28 mouse cellular contexts compared by ENCODE assay signal in the genomic region with DNA sequence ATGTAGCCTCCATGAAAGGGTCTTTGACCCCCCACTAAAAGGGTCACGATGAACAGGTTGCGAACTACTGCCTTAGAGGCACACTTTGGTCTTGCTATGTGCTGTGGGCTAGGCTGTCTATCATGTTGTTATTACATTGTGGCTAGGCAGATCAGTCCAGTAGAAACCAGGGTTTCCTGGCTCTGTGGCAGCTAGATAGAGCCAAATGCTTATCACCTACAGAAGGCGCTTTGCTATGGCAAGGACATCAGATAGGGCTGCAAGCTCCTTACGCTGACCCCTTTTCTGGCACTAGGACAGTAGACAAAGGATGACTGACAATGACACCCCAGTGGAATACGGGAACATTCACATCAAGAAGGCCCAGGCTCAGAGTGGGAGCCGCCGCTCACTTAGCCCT. TPM values are rescaled to one million over a fixed set of nuclear protein-coding genes. Genes with fewer than 3 reads are reported as not detected.
DNase-seq lines count a peak whose midpoint lies in the region; ATAC-seq and TF ChIP-seq lines count a peak whose summit lies in the region.
"Had no signal": no experiment of that assay in that cellular context is flagged by ENCODE, and none has a peak within 500 bp of the region (broad histone marks: within the 10 kb centered on the region; RNA-seq: fewer than 3 reads in every experiment).

No protein-coding gene starts in this region.

- H3K4me3 ChIP-seq in gastrocnemius, adult 2 months = no peak overlapping the region
- H3K4me3 ChIP-seq in liver, embryonic 12.5 days = no peak overlapping the region
- H3K4me3 ChIP-seq: forebrain, embryonic 15.5 days; layer of hippocampus, adult 2 months; limb, embryonic 12.5 days; midbrain, embryonic 15.5 days; neural tube, embryonic 12.5 days; stomach, embryonic 15.5 days had no signal

- peak; percentile 57 for ATAC-seq in liver, embryonic 12.5 days
- peak; percentile 85 for ATAC-seq in megakaryocyte progenitor cell, adult 5-6 weeks (replicated peaks; ENCODE audit: poor library complexity)
- ATAC-seq in granulocyte monocyte progenitor cell, adult 5-6 weeks (replicated peaks; ENCODE audit: poor library complexity, severe bottlenecking) = no peak
- ATAC-seq: CD4-positive, CD25-positive, alpha-beta regulatory T cell, adult 4 months; forebrain, embryonic 15.5 days; hindbrain, postnatal 0 days; midbrain, embryonic 15.5 days had no signal

- no peaks in the 10 kb centered on the region for H3K9me3 ChIP-seq in liver, embryonic 12.5 days (replicated peaks)
- H3K9me3 ChIP-seq: forebrain, embryonic 15.5 days; limb, embryonic 12.5 days; midbrain, embryonic 15.5 days; neural tube, embryonic 12.5 days; stomach, embryonic 15.5 days had no signal

- WGBS in liver, embryonic 12.5 days (ENCODE audit: insufficient replicate concordance) = 47% methylated on average over 7 of the region's 7 CpGs

- H3K27me3 ChIP-seq in liver, embryonic 12.5 days (replicated peaks) = peaks cover 56% of the 10 kb centered on the region
- H3K27me3 ChIP-seq: forebrain, embryonic 15.5 days; midbrain, embryonic 15.5 days; neural tube, embryonic 12.5 days; stomach, embryonic 15.5 days had no signal

- peaks cover 16% of the 10 kb centered on the region for H3K4me1 ChIP-seq in liver, embryonic 12.5 days
- H3K4me1 ChIP-seq: forebrain, embryonic 15.5 days; stomach, embryonic 15.5 days had no signal

- H3K9ac ChIP-seq in liver, embryonic 12.5 days = no peak overlapping the region
- H3K9ac ChIP-seq: forebrain, embryonic 15.5 days; limb, embryonic 12.5 days; midbrain, embryonic 15.5 days; neural tube, embryonic 12.5 days; stomach, embryonic 15.5 days had no signal

- no peak for TF ChIP-seq CTCF in gastrocnemius, adult 2 months (IDR thresholded peaks at IDR 0.05)

- H3K36me3 ChIP-seq in liver, embryonic 12.5 days = no peaks in the 10 kb centered on the region
- H3K36me3 ChIP-seq: forebrain, embryonic 15.5 days; limb, embryonic 12.5 days; midbrain, embryonic 15.5 days; neural tube, embryonic 12.5 days; stomach, embryonic 15.5 days had no signal

- no peak for DNase-seq in gastrocnemius, adult 2 months
- no peak for DNase-seq in gastrocnemius, adult 8-10 months (ENCODE audit: low spot score in 2 of 2)
- peak; percentile 16 for DNase-seq in 416B (ENCODE audit: low read depth)
- DNase-seq in layer of hippocampus, adult 8-10 months (ENCODE audit: low spot score in 2 of 2) = no peak
- DNase-seq: adrenal gland, postnatal 36 days; cerebellum, adult 9-11 months; gastrocnemius, postnatal 14 days; kidney, adult 9 months; kidney, postnatal 14 days; layer of hippocampus, postnatal 36 days; lung, adult 2 months; lung, postnatal 14 days; thymus, postnatal 25 days had no signal

- H3K4me2 ChIP-seq in liver, embryonic 12.5 days = no peak overlapping the region
- H3K4me2 ChIP-seq: forebrain, embryonic 15.5 days; limb, embryonic 12.5 days; midbrain, embryonic 15.5 days; neural tube, embryonic 12.5 days; stomach, embryonic 15.5 days had no signal

- intact Hi-C loops in gastrocnemius, adult 2 months (cut with DNase I) = no loop called here

- peak overlapping the region; percentile 17; the same call in 1 of the 2 replicates for H3K27ac ChIP-seq in gastrocnemius, adult 2 months
- H3K27ac ChIP-seq in liver, embryonic 12.5 days = no peak overlapping the region
- H3K27ac ChIP-seq: forebrain, embryonic 15.5 days; hindbrain, postnatal 0 days; layer of hippocampus, adult 2 months; limb, embryonic 12.5 days; midbrain, embryonic 15.5 days; neural tube, embryonic 12.5 days; stomach, embryonic 15.5 days had no signal

RNA-seq across cellular contexts. Expression of gene Kcng4, which starts 8.3 kb away (rescaled TPM):
- total RNA-seq in gastrocnemius, adult 2 months (2021) = 10 to 100 TPM; 14.1 to 14.3 TPM
- total RNA-seq in gastrocnemius, adult 8-10 months (2022) = 10 to 100 TPM in 3 of 4 experiments, 1 to 10 TPM in 1; 8.3 to 22.8 (median 16.5) TPM
- not detected in 2 replicates for polyA plus RNA-seq in liver, embryonic 12.5 days (2016; fragmentation: Nextera tagmentation; extraction: Ambion mirVana)
- not detected in 2 replicates for total RNA-seq in megakaryocyte progenitor cell, adult 5-6 weeks (2015)
- total RNA-seq in megakaryocyte progenitor cell, adult 5-6 weeks (2017) = not detected in 2 replicates
- 1 to 10 TPM; 1.7 to 3.8 (median 2.8) TPM for total RNA-seq in layer of hippocampus, adult 8-10 months (2022)
- total RNA-seq in granulocyte monocyte progenitor cell, adult 5-6 weeks (2014; fragmentation: Nextera tagmentation) = not detected in 2 replicates
- total RNA-seq in granulocyte monocyte progenitor cell, adult 5-6 weeks (2017) = not detected in 2 replicates
- total RNA-seq: hematopoietic stem cell, adult 5-6 weeks; megakaryocyte, adult 5-6 weeks had no signal
- polyA plus RNA-seq: CD4-positive, CD25-positive, alpha-beta regulatory T cell, adult 4 months had no signal

RNA-seq across cellular contexts. Expression of gene Adad2, which starts 14.7 kb away (rescaled TPM):
- total RNA-seq in gastrocnemius, adult 2 months (2021) = not detected
- total RNA-seq in gastrocnemius, adult 8-10 months (2022) = not detected
- polyA plus RNA-seq in liver, embryonic 12.5 days (2016; fragmentation: Nextera tagmentation; extraction: Ambion mirVana) = 0.08 TPM in 1 of 2 replicates, not detected in the other
- total RNA-seq in megakaryocyte progenitor cell, adult 5-6 weeks (2015) = not detected in 2 replicates
- total RNA-seq in megakaryocyte progenitor cell, adult 5-6 weeks (2017) = not detected in 2 replicates
- 1 to 10 TPM in 2 of 4 experiments, under 1 TPM in 2; 0.33 to 1.1 (median 0.71) TPM for total RNA-seq in layer of hippocampus, adult 8-10 months (2022)
- total RNA-seq in granulocyte monocyte progenitor cell, adult 5-6 weeks (2014; fragmentation: Nextera tagmentation) = not detected in 2 replicates
- not detected in 2 replicates for total RNA-seq in granulocyte monocyte progenitor cell, adult 5-6 weeks (2017)
- total RNA-seq: adrenal gland, postnatal 36 days; gastrocnemius, postnatal 14 days; hematopoietic stem cell, adult 5-6 weeks; left cerebral cortex, postnatal 10 days; megakaryocyte, adult 5-6 weeks had no signal
- polyA plus RNA-seq: CD4-positive, CD25-positive, alpha-beta regulatory T cell, adult 4 months; forebrain, embryonic 15.5 days; heart, postnatal 0 days; lung, adult 2 months; stomach, embryonic 15.5 days had no signal

RNA-seq across cellular contexts. Expression of gene Taf1c, which starts 22.2 kb away (rescaled TPM):
- total RNA-seq in gastrocnemius, adult 2 months (2021) = 1 to 10 TPM; 5.2 to 6.6 TPM
- 1 to 10 TPM; 5.2 to 8.0 (median 6.9) TPM for total RNA-seq in gastrocnemius, adult 8-10 months (2022)
- 10.2 and 10.7 TPM in 2 replicates for polyA plus RNA-seq in liver, embryonic 12.5 days (2016; fragmentation: Nextera tagmentation; extraction: Ambion mirVana)
- total RNA-seq in megakaryocyte progenitor cell, adult 5-6 weeks (2015) = 5.5 and 6.2 TPM in 2 replicates
- 5.8 and 11.5 TPM in 2 replicates for total RNA-seq in megakaryocyte progenitor cell, adult 5-6 weeks (2017)
- total RNA-seq in layer of hippocampus, adult 8-10 months (2022) = 10 to 100 TPM; 10.7 to 11.8 (median 11.5) TPM
- 3.0 and 13.8 TPM in 2 replicates for total RNA-seq in granulocyte monocyte progenitor cell, adult 5-6 weeks (2014; fragmentation: Nextera tagmentation)
- total RNA-seq in granulocyte monocyte progenitor cell, adult 5-6 weeks (2017) = 6.8 and 11.0 TPM in 2 replicates

RNA-seq across cellular contexts. Expression of gene Wfdc1, which starts 39.0 kb away (rescaled TPM):
- total RNA-seq in gastrocnemius, adult 2 months (2021) = 10 to 100 TPM; 96.5 to 98.7 TPM
- 10 to 100 TPM; 63.4 to 89.3 (median 75.2) TPM for total RNA-seq in gastrocnemius, adult 8-10 months (2022)
- 0.41 and 0.66 TPM in 2 replicates for polyA plus RNA-seq in liver, embryonic 12.5 days (2016; fragmentation: Nextera tagmentation; extraction: Ambion mirVana)
- total RNA-seq in megakaryocyte progenitor cell, adult 5-6 weeks (2015) = not detected in 2 replicates
- total RNA-seq in megakaryocyte progenitor cell, adult 5-6 weeks (2017) = not detected in 2 replicates
- 1 to 10 TPM; 5.9 to 7.8 (median 7.0) TPM for total RNA-seq in layer of hippocampus, adult 8-10 months (2022)
- total RNA-seq in granulocyte monocyte progenitor cell, adult 5-6 weeks (2014; fragmentation: Nextera tagmentation) = not detected in 2 replicates
- not detected in 2 replicates for total RNA-seq in granulocyte monocyte progenitor cell, adult 5-6 weeks (2017)
- total RNA-seq: hematopoietic stem cell, adult 5-6 weeks; megakaryocyte, adult 5-6 weeks had no signal
- polyA plus RNA-seq: CD4-positive, CD25-positive, alpha-beta regulatory T cell, adult 4 months; limb, embryonic 12.5 days had no signal

RNA-seq across cellular contexts. Expression of gene Dnaaf1, which starts 52.2 kb away (rescaled TPM):
- total RNA-seq in gastrocnemius, adult 2 months (2021) = not detected
- not detected for total RNA-seq in gastrocnemius, adult 8-10 months (2022)
- polyA plus RNA-seq in liver, embryonic 12.5 days (2016; fragmentation: Nextera tagmentation; extraction: Ambion mirVana) = 0.11 and 0.13 TPM in 2 replicates
- 0.07 TPM in 2 replicates for total RNA-seq in megakaryocyte progenitor cell, adult 5-6 weeks (2015)
- 0.25 TPM in 1 of 2 replicates, not detected in the other for total RNA-seq in megakaryocyte progenitor cell, adult 5-6 weeks (2017)
- under 1 TPM; 0.13 to 0.43 (median 0.17) TPM for total RNA-seq in layer of hippocampus, adult 8-10 months (2022)
- total RNA-seq in granulocyte monocyte progenitor cell, adult 5-6 weeks (2014; fragmentation: Nextera tagmentation) = not detected in 2 replicates
- 0.13 TPM in 1 of 2 replicates, not detected in the other for total RNA-seq in granulocyte monocyte progenitor cell, adult 5-6 weeks (2017)
- total RNA-seq: gastrocnemius, postnatal 14 days; hematopoietic stem cell, adult 5-6 weeks; hindbrain, postnatal 0 days; left cerebral cortex, postnatal 10 days; megakaryocyte, adult 5-6 weeks had no signal
- polyA plus RNA-seq: CD4-positive, CD25-positive, alpha-beta regulatory T cell, adult 4 months; limb, embryonic 12.5 days had no signal
